Mouse (Mus musculus) CH12.LX (cell line): ENCODE data around the gene Btbd17. TPM values are rescaled to one million over a fixed set of nuclear protein-coding genes. Genes with fewer than 3 reads are reported as not detected.

Source experiments
- DNase-seq: peaks from one replicate; pipeline ENCODE4 v3.0.0-alpha.2; 2013; ENCODE audit errors: extremely low read depth
- H3K27ac ChIP-seq: 2 replicates; pipeline ENCODE4 v1.5.1; 2012; ENCODE audit warnings: low read depth, mild to moderate bottlenecking, control low read depth, moderate library complexity; ENCODE audit not compliant: insufficient read depth
- H3K27me3 ChIP-seq: replicated peaks from 2 replicates; pipeline ENCODE3; 2012; ENCODE audit warnings: inconsistent platforms
- H3K36me3 ChIP-seq, 2 experiments: replicated peaks in 1 of 2; 2 replicates each; pipeline versions ENCODE3 to v1.6.1; 2012; ENCODE audit warnings: inconsistent platforms in 1 of 2, low read length in 1 of 2, mild to moderate bottlenecking in 1 of 2, mixed read lengths in 1 of 2, moderate library complexity in 1 of 2; ENCODE audit not compliant: control insufficient read depth in 1 of 2, insufficient read depth in 1 of 2
- H3K4me1 ChIP-seq, 2 experiments: 2 replicates each; pipeline ENCODE4 v1.6.1; 2012; ENCODE audit warnings: inconsistent platforms in 1 of 2, moderate library complexity in 1 of 2; ENCODE audit not compliant: insufficient read depth in 2 of 2, control insufficient read depth in 1 of 2
- H3K4me2 ChIP-seq: 2 replicates; pipeline ENCODE4 v1.6.1; 2012; ENCODE audit warnings: low read depth, mild to moderate bottlenecking, control low read depth; ENCODE audit not compliant: poor library complexity, insufficient read depth, severe bottlenecking
- H3K4me3 ChIP-seq, 3 experiments: fragments of 150-350 bp in 1 of 3; sonication (generic) in 1 of 3; replicated peaks in 1 of 3; 2 replicates each; pipeline versions ENCODE3 to v1.5.1; 2011 to 2012; ENCODE audit warnings: low read depth in 2 of 3, low read length in 2 of 3, mild to moderate bottlenecking in 2 of 3, moderate library complexity in 2 of 3, control low read depth in 1 of 3, improper control_type of control experiment in 1 of 3, inconsistent platforms in 1 of 3, mixed read lengths in 1 of 3; ENCODE audit not compliant: poor library complexity in 1 of 3
- H3K79me2 ChIP-seq: replicated peaks from 2 replicates; pipeline ENCODE4 v1.6.1; 2012; ENCODE audit warnings: mild to moderate bottlenecking, moderate library complexity; ENCODE audit not compliant: control insufficient read depth, poor library complexity, insufficient read depth, severe bottlenecking; ENCODE audit errors: extremely low read depth
- H3K9ac ChIP-seq: 2 replicates; pipeline ENCODE4 v1.6.1; 2012; ENCODE audit warnings: low read depth, mild to moderate bottlenecking, control low read depth, moderate library complexity; ENCODE audit not compliant: insufficient read depth
- H3K9me3 ChIP-seq: replicated peaks from 2 replicates; pipeline ENCODE3; 2012; ENCODE audit warnings: low read length, inconsistent platforms, mixed read lengths
- CHD2 ChIP-seq: IDR thresholded peaks from 2 replicates; pipeline ENCODE4 v1.6.1; 2011; ENCODE audit warnings: low read length, improper control_type of control experiment
- CTCF ChIP-seq, 2 experiments: IDR thresholded peaks in 1 of 2; conservative IDR thresholded peaks in 1 of 2; 2 replicates each; pipeline ENCODE4 v1.5.1; 2011 to 2012; ENCODE audit warnings: low read depth in 2 of 2, low read length in 2 of 2, improper control_type of control experiment in 1 of 2, inconsistent platforms in 1 of 2, mild to moderate bottlenecking in 1 of 2, moderate library complexity in 1 of 2
- E2F4 ChIP-seq: IDR thresholded peaks from 2 replicates; pipeline ENCODE4 v1.6.1; 2011; ENCODE audit warnings: low read depth, low read length, improper control_type of control experiment; ENCODE audit not compliant: insufficient replicate concordance
- EP300 ChIP-seq: IDR thresholded peaks from 2 replicates; pipeline ENCODE4 v1.6.1; 2011; ENCODE audit warnings: low read length, improper control_type of control experiment
- IRF4 ChIP-seq: IDR thresholded peaks from 2 replicates; pipeline ENCODE4 v1.6.1; 2014; ENCODE audit warnings: low read depth, mild to moderate bottlenecking, inconsistent platforms, low read length, improper control_type of control experiment
- MAX ChIP-seq: IDR thresholded peaks from 2 replicates; pipeline ENCODE4 v1.6.1; 2011; ENCODE audit warnings: low read length, improper control_type of control experiment
- MAZ ChIP-seq: IDR thresholded peaks from 2 replicates; pipeline ENCODE4 v1.6.1; 2012; ENCODE audit warnings: low read depth, mild to moderate bottlenecking, inconsistent platforms, low read length, improper control_type of control experiment, moderate library complexity
- MXI1 ChIP-seq: IDR thresholded peaks from 2 replicates; pipeline ENCODE4 v1.6.1; 2011; ENCODE audit warnings: mild to moderate bottlenecking, low read depth, low read length, improper control_type of control experiment
- NELFE ChIP-seq: IDR thresholded peaks from 2 replicates; pipeline ENCODE4 v1.6.1; 2011; ENCODE audit warnings: low read depth, low read length, improper control_type of control experiment
- NRF1 ChIP-seq: IDR thresholded peaks from 2 replicates; pipeline ENCODE4 v1.6.1; 2014; ENCODE audit warnings: low read depth, mild to moderate bottlenecking, inconsistent platforms, low read length, improper control_type of control experiment, moderate library complexity
- PAX5 ChIP-seq: IDR thresholded peaks from 2 replicates; pipeline ENCODE4 v1.6.1; 2012; ENCODE audit warnings: low read length, inconsistent platforms, mixed read lengths
- POLR2AphosphoS2 ChIP-seq: IDR thresholded peaks from 2 replicates; pipeline ENCODE4 v1.6.1; 2011; ENCODE audit warnings: low read depth, low read length, improper control_type of control experiment
- RAD21 ChIP-seq: IDR thresholded peaks from 2 replicates; pipeline ENCODE4 v1.6.1; 2011; ENCODE audit warnings: low read depth, mild to moderate bottlenecking, low read length, improper control_type of control experiment, moderate library complexity
- RCOR1 ChIP-seq: conservative IDR thresholded peaks from 2 replicates; pipeline ENCODE4 v1.6.1; 2012; ENCODE audit warnings: low read depth, mild to moderate bottlenecking, inconsistent platforms, low read length, improper control_type of control experiment
- SMC3 ChIP-seq: IDR thresholded peaks from 2 replicates; pipeline ENCODE4 v1.6.1; 2011; ENCODE audit warnings: low read depth, low read length, improper control_type of control experiment
- TBP ChIP-seq: conservative IDR thresholded peaks from 2 replicates; pipeline ENCODE4 v1.6.1; 2011; ENCODE audit warnings: low read depth, low read length, improper control_type of control experiment
- UBTF ChIP-seq: IDR thresholded peaks from 2 replicates; pipeline ENCODE4 v1.6.1; 2012; ENCODE audit warnings: low read depth, mild to moderate bottlenecking, inconsistent platforms, low read length, improper control_type of control experiment, moderate library complexity
- ZC3H11A ChIP-seq: IDR thresholded peaks from 2 replicates; pipeline ENCODE4 v1.6.1; 2012; ENCODE audit warnings: low read depth, mild to moderate bottlenecking, inconsistent platforms, low read length, improper control_type of control experiment
- ZKSCAN1 ChIP-seq: IDR thresholded peaks from 2 replicates; pipeline ENCODE4 v1.6.1; 2012; ENCODE audit warnings: low read depth, inconsistent platforms, low read length, improper control_type of control experiment, borderline replicate concordance
- ZMIZ1 ChIP-seq: IDR thresholded peaks from 2 replicates; pipeline ENCODE4 v1.6.1; 2012; ENCODE audit warnings: low read depth, mild to moderate bottlenecking, inconsistent platforms, low read length, improper control_type of control experiment
- ZNF384 ChIP-seq: IDR thresholded peaks from 2 replicates; pipeline ENCODE4 v1.6.1; 2012; ENCODE audit warnings: low read depth, low read length, improper control_type of control experiment, inconsistent platforms
- dilution Hi-C: fragments of 300-500 bp; cut with MboI; formaldehyde crosslinking; loops from 2 replicates; pipeline ENCODE4 v1.14.3; 2020; ENCODE audit warnings: low sequenced_read_pairs; ENCODE audit not compliant: extremely low pct_unique_long_range_greater_than_20kb, extremely low pct_ligation_motif_present
- in situ Hi-C: fragments of 300-500 bp; cut with MboI; formaldehyde crosslinking; loops from 3 replicates; pipeline ENCODE4 v1.14.3; 2019; ENCODE audit warnings: low sequenced_read_pairs, low pct_ligation_motif_present, low pct_unique_long_range_greater_than_20kb, mixed read lengths
- polyA plus RNA-seq: library from polyadenylated mRNA; unstranded; fragments of >175 nt; gene quantifications from 2 replicates; pipeline ENCODE4 v1.2.1, GENCODE M21; 2012; ENCODE audit warnings: low read depth; ENCODE audit not compliant: insufficient read length
- total RNA-seq, 2 experiments: library from RNA; depleted of rRNA; stranded (reverse); fragments of 300-350 nt in 1 of 2; fragments of >200 nt in 1 of 2; gene quantifications; 2 replicates each; pipeline ENCODE4 v1.2.3; 2012 to 2014

Btbd17 gene
- total and polyA plus RNA-seq, 3 experiments, result not detected

- dilution Hi-C loops, result no loop called here
- Histone ChIP-seq H3K9me3 (no peaks in the 10 kb centered on the region), H3K36me3 (no peaks in the 10 kb centered on the region), H3K79me2 (no peaks in the 10 kb centered on the region)
- TF ChIP-seq ZNF384 (no peak), RCOR1 (no peak), SMC3 (no peak), NRF1 (no peak), CTCF (conservative IDR thresholded peaks at IDR 0.05 in 1 of 2, IDR thresholded peaks at IDR 0.05 in 1 of 2; ENCODE audit: low read depth in 2 of 2, low read length in 2 of 2) (no peak), CHD2 (no peak), MAX (no peak), MAZ (no peak), NELFE (no peak), ZKSCAN1 (no peak), ZMIZ1 (no peak), MXI1 (no peak), E2F4 (no peak), TBP (no peak), PAX5 (no peak), UBTF (no peak), POLR2AphosphoS2 (no peak), ZC3H11A (no peak)
- TF ChIP-seq, all 38 proteins: peak for 0
- Histone ChIP-seq H3K27me3 (peaks cover 80% of the 10 kb centered on the region), H3K9ac (no peak overlapping the region), H3K4me3 (no peak overlapping the region), H3K4me1 (peaks cover 0 to 1% of the 10 kb centered on the region in 2 experiments; a peak in 2 of 4 replicates), H3K4me2 (no peak overlapping the region), H3K27ac (no peak overlapping the region)
- DNase-seq, result no peak
- in situ Hi-C loops, result no loop called here
Observed at GRCm38 (mm10) chr11:114771896-114772295, 23.8 kb downstream of the Btbd17 start.

- no peak overlapping the region for H3K27ac ChIP-seq
- H3K4me3 ChIP-seq, result no peak overlapping the region
- H3K4me2 ChIP-seq, result no peak overlapping the region
- peaks cover 80% of the 10 kb centered on the region for H3K27me3 ChIP-seq
- H3K4me1 ChIP-seq, result peaks cover under 1 to 14% of the 10 kb centered on the region in 2 experiments
- no peak for TF ChIP-seq ZC3H11A
- no peak for TF ChIP-seq MAX
- no peak for TF ChIP-seq RAD21
- no peak for TF ChIP-seq NRF1
- TF ChIP-seq E2F4, result no peak
- no peak for TF ChIP-seq CHD2
- TF ChIP-seq EP300, result no peak
- no peak for TF ChIP-seq IRF4
- H3K9ac ChIP-seq, result no peak overlapping the region
- dilution Hi-C loops, result no loop called here
- DNase-seq, result no peak
- in situ Hi-C loops, result no loop called here
- no peaks in the 10 kb centered on the region for H3K79me2 ChIP-seq
- H3K9me3 ChIP-seq, result no peaks in the 10 kb centered on the region
- H3K36me3 ChIP-seq, result no peaks in the 10 kb centered on the region
Observed at GRCm38 (mm10) chr11:114769911-114770310, 25.8 kb downstream of the Btbd17 start.
